Comparison of ENCODE assay signal across 10 mouse cellular contexts in the genomic region with DNA sequence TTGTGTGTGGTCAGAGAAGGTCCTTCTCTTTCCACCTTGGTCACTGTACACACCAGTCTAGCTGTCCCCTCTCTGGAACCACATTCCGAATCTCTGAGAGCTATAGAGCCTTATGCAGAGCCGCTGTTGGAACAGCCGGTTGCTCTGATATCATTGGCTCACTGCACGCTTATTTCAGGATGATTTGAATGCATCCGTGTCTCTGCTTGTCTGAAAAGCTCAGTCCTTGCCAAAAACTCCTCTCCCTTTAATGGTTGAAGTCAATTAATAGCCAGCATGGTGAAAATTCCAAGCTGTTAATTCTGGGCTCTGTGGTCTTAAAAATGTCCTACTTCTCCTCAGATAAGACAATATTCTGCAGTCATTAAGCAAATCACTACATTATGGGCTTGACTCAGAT.
A peak's percentile ranks its signal among the peaks of the same experiment; 100 is the strongest.
DNase-seq lines count a peak whose midpoint lies in the region; ATAC-seq lines count a peak whose summit lies in the region.
"Had no signal": no experiment of that assay in that cellular context is flagged by ENCODE, and none has a peak within 500 bp of the region (broad histone marks: within the 10 kb centered on the region; RNA-seq: fewer than 3 reads in every experiment).

No protein-coding gene starts in this region.

- no peaks in the 10 kb centered on the region; the same call in 1 of the 2 replicates for H3K9me3 ChIP-seq in kidney, embryonic 14.5 days (ENCODE audit: control insufficient read depth, low read length)
- peaks cover 7% of the 10 kb centered on the region; the same call in 1 of the 2 replicates for H3K9me3 ChIP-seq in neural tube, embryonic 13.5 days
- H3K9me3 ChIP-seq: limb, embryonic 15.5 days had no signal

- no peak overlapping the region for H3K4me3 ChIP-seq in kidney, embryonic 14.5 days (ENCODE audit: low read length)
- no peak overlapping the region for H3K4me3 ChIP-seq in neural tube, embryonic 13.5 days
- H3K4me3 ChIP-seq: limb, embryonic 15.5 days had no signal

- ATAC-seq in kidney, embryonic 14.5 days (ENCODE audit: low FRiP score, low TSS enrichment), result peak; percentile 36; the same call in 1 of the 2 replicates
- no peak for ATAC-seq in neural tube, embryonic 13.5 days (ENCODE audit: low read depth)
- ATAC-seq: activated CD4-positive, CD25-positive, alpha-beta regulatory T cell, adult 4 months; intestine, embryonic 16.5 days had no signal

- DNase-seq in kidney, adult 8-10 months, result no peak
- DNase-seq in neural tube, embryonic 10.5 days (ENCODE audit: extremely low spot score, low spot score), result no peak
- peak; percentile 41 for DNase-seq in kidney, postnatal 10 days
- DNase-seq in telencephalon, adult 2 months (ENCODE audit: low read depth, low spot score), result peak; percentile 48
- DNase-seq in natural killer cell, adult 2 months (ENCODE audit: low spot score in 2 of 2), result no peak

- no peaks in the 10 kb centered on the region for H3K27me3 ChIP-seq in kidney, embryonic 14.5 days (ENCODE audit: control insufficient read depth, insufficient read depth, low read length)
- H3K27me3 ChIP-seq in neural tube, embryonic 13.5 days, result no peaks in the 10 kb centered on the region
- H3K27me3 ChIP-seq: limb, embryonic 15.5 days had no signal

- whole genome bisulfite sequencing in kidney, embryonic 14.5 days, result 67% methylated on average over 5 of the region's 5 CpGs
- 56% methylated on average over 5 of the region's 5 CpGs for WGBS in neural tube, embryonic 13.5 days

- peaks cover 9% of the 10 kb centered on the region; the same call in 1 of the 2 replicates for H3K4me1 ChIP-seq in kidney, embryonic 14.5 days (ENCODE audit: control insufficient read depth, insufficient read depth, low read length)
- H3K4me1 ChIP-seq in neural tube, embryonic 13.5 days (replicated peaks), result peaks cover 4% of the 10 kb centered on the region; the same call in 1 of the 2 replicates

- no peak overlapping the region for H3K4me2 ChIP-seq in kidney, embryonic 14.5 days (replicated peaks; ENCODE audit: low read depth, low read length)
- H3K4me2 ChIP-seq in neural tube, embryonic 13.5 days, result no peak overlapping the region
- H3K4me2 ChIP-seq: limb, embryonic 15.5 days had no signal

- no peak overlapping the region for H3K9ac ChIP-seq in kidney, embryonic 14.5 days (ENCODE audit: low read depth, low read length)
- no peak overlapping the region for H3K9ac ChIP-seq in neural tube, embryonic 13.5 days
- H3K9ac ChIP-seq: limb, embryonic 15.5 days had no signal

- no peaks in the 10 kb centered on the region for H3K36me3 ChIP-seq in kidney, embryonic 14.5 days (ENCODE audit: control insufficient read depth, insufficient read depth, low read length)
- H3K36me3 ChIP-seq in neural tube, embryonic 13.5 days, result no peaks in the 10 kb centered on the region
- H3K36me3 ChIP-seq: limb, embryonic 15.5 days had no signal

- no peak overlapping the region; the same call in 1 of the 2 replicates for H3K27ac ChIP-seq in kidney, embryonic 14.5 days (ENCODE audit: low read depth, low read length)
- H3K27ac ChIP-seq in neural tube, embryonic 13.5 days (replicated peaks), result 0 out of 2 replicates have a peak overlapping the region, but pooled peaks have one; percentile 33
- H3K27ac ChIP-seq: limb, embryonic 15.5 days had no signal

Comparison
In these comparisons a context has a peak if more than half of its experiments do, and no peak if none do; other contexts are left out.
1. DNase-seq: peak in kidney, postnatal 10 days (single experiment) and telencephalon, adult 2 months (single experiment); none in kidney, adult 8-10 months (0 of 2), neural tube, embryonic 10.5 days (single experiment) and natural killer cell, adult 2 months (0 of 2).